Mouse (Mus musculus) heart, postnatal 0 days (tissue): ENCODE measurements around the gene Myl3. TPM values are rescaled to one million over a fixed set of nuclear protein-coding genes. Genes with fewer than 3 reads are reported as not detected.

Experiments
- ATAC-seq: fragments of 200-750 bp; cut with Nextera tagmentation; 2 replicates; pipeline ENCODE4 v1.8.0; 2017; ENCODE audit warnings: low read depth, moderate number of reproducible peaks, moderate library complexity; ENCODE audit not compliant: insufficient read depth
- DNase-seq: peaks from one replicate; pipeline ENCODE4 v3.0.0-alpha.2; 2016; ENCODE audit warnings: low spot score
- H3K27ac ChIP-seq: fragments of 300-500 bp; sonication (generic); 2 replicates; pipeline ENCODE4 v1.5.1; 2014; ENCODE audit warnings: low read depth, mild to moderate bottlenecking
- H3K27me3 ChIP-seq: fragments of 300-500 bp; sonication (generic); 2 replicates; pipeline ENCODE4 v1.6.1; 2014; ENCODE audit warnings: low read length, mixed read lengths; ENCODE audit not compliant: control insufficient read depth, insufficient read depth
- H3K36me3 ChIP-seq: fragments of 300-500 bp; sonication (generic); replicated peaks from 2 replicates; pipeline ENCODE4 v1.6.1; 2014; ENCODE audit warnings: low read length, mixed read lengths; ENCODE audit not compliant: control insufficient read depth, insufficient read depth
- H3K4me1 ChIP-seq: fragments of 300-500 bp; sonication (generic); 2 replicates; pipeline ENCODE4 v1.6.1; 2014; ENCODE audit warnings: antibody characterized with exemption; ENCODE audit not compliant: control insufficient read depth, insufficient read depth
- H3K4me2 ChIP-seq: fragments of 300-500 bp; sonication (generic); 2 replicates; pipeline ENCODE4 v1.6.1; 2014; ENCODE audit warnings: low read depth, mild to moderate bottlenecking, low read length, moderate library complexity
- H3K4me3 ChIP-seq: fragments of 300-500 bp; sonication (generic); 2 replicates; pipeline ENCODE4 v1.5.1; 2014; ENCODE audit warnings: low read depth, low read length
- H3K9ac ChIP-seq: fragments of 300-500 bp; sonication (generic); replicated peaks from 2 replicates; pipeline ENCODE4 v1.6.1; 2014; ENCODE audit warnings: low read depth, low read length, mixed read lengths
- H3K9me3 ChIP-seq: fragments of 300-500 bp; sonication (generic); replicated peaks from 2 replicates; pipeline ENCODE4 v1.6.1; 2016; ENCODE audit warnings: low read length; ENCODE audit not compliant: control insufficient read depth
- CTCF ChIP-seq: IDR thresholded peaks from 2 replicates; pipeline ENCODE4 v1.5.1; 2016; ENCODE audit warnings: antibody characterized with exemption, control low read depth, low read depth
- EP300 ChIP-seq: IDR thresholded peaks from 2 replicates; pipeline ENCODE4 v1.6.1; 2016; ENCODE audit warnings: antibody characterized with exemption, low read depth
- WGBS: fragments of 180-500 bp; shearing (Covaris S2); extraction: QIAGEN DNeasy Blood & Tissue Kit; methylation state at CpG from one replicate; pipeline ENCODE4 v1.1.7; 2014; 5-methylcytosine and 5-hydroxymethylcytosine counted together
- polyA plus RNA-seq: library from polyadenylated mRNA; unstranded; fragments of >200 nt; fragmentation: Nextera tagmentation; extraction: Ambion mirVana; gene quantifications from 2 replicates; pipeline ENCODE4 v1.2.1, GENCODE M21; 2015
- total RNA-seq: library from RNA; depleted of rRNA; stranded (reverse); fragments of >200 nt; gene quantifications from 2 replicates; pipeline ENCODE4 v1.2.3, GENCODE M21; 2014; ENCODE audit warnings: low replicate concordance

Myl3 gene
- total and polyA plus RNA-seq, 2 experiments from 2014 or later, result 7,975 to 8,752 TPM

DNA sequence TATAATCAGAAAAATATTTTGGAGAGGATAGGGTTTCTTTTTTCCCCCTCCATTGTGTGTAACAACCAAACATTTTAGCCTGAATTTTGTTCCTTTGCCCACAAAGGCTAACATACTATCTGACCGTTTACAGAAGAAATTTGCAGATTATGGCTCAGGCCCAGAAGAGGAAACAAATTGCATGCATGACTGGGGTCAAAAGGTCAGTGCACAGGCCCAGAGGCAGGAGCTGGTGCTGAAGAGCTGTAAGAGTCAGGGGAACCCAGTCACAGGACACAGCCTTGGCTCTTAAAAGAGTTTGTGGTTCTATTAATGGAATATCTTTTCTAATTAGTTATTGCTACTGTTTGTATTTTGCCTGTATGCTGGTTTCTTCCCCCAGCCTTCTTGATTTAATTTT lies 42.0 kb downstream of the Myl3 start:
- 22% methylated on average over 1 of the region's 1 CpGs for whole genome bisulfite sequencing
- H3K27me3 ChIP-seq, result 0 out of 2 replicates have a peak, but pooled peaks cover 3% of the 10 kb centered on the region
- no peak overlapping the region for H3K4me3 ChIP-seq
- H3K27ac ChIP-seq, result no peak overlapping the region
- peaks cover 5% of the 10 kb centered on the region; the same call in 1 of the 2 replicates for H3K4me1 ChIP-seq
- TF ChIP-seq EP300, result no peak
- TF ChIP-seq CTCF, result no peak
- H3K36me3 ChIP-seq, result no peaks in the 10 kb centered on the region
- no peak for DNase-seq
- no peaks in the 10 kb centered on the region for H3K9me3 ChIP-seq
- H3K9ac ChIP-seq, result no peak overlapping the region
- H3K4me2 ChIP-seq, result no peak overlapping the region
- ATAC-seq, result no peak

DNA sequence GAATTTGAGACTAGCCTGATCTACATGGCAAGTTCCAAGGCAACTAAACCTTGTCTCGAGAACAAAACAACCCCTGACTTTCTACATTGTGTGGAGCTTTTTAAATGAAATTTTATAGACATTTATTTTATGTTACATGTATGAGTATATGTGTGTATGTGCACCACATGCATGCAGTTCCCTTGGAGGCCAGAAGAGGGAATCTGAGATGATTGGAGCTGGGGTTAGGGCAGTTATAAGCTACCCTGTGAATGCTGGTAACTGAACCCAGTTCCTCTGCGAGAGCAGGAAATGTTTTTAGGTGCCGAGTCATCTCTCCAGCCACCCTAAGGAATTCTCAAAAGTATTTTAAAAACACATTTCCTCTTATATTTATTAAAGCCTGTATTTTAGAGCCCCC lies 46.5 kb downstream of the Myl3 start:
- no peak overlapping the region for H3K27ac ChIP-seq
- H3K4me2 ChIP-seq, result no peak overlapping the region
- no peaks in the 10 kb centered on the region for H3K36me3 ChIP-seq
- H3K9ac ChIP-seq, result no peak overlapping the region
- WGBS, result 81% methylated on average over 3 of the region's 3 CpGs
- no peaks in the 10 kb centered on the region for H3K9me3 ChIP-seq
- no peak for TF ChIP-seq CTCF
- TF ChIP-seq EP300, result no peak
- no peak for ATAC-seq
- DNase-seq, result no peak
- H3K4me1 ChIP-seq, result no peaks in the 10 kb centered on the region
- H3K27me3 ChIP-seq, result no peaks in the 10 kb centered on the region
- no peak overlapping the region for H3K4me3 ChIP-seq

DNA sequence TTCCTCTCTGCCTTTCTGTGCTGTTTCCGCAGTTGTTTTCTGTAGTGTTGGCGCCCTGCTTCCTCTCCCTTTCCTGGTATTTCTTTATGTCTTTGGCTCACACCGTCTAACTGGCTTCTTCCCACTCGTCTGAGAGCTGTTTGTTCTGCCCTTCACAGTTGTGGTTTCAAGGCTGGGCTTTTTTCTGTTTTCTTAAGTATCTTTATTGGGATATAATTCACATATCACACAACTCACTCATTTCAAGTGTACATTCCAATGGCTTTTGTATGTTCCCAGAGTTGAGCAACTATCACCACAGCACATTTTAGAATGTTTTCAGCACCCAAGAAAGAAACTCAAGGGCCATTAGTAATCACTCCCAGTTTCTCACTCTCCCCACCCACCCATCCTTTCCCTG lies 48.8 kb downstream of the Myl3 start:
- Histone ChIP-seq H3K9me3 (no peaks in the 10 kb centered on the region), H3K27me3 (no peaks in the 10 kb centered on the region), H3K4me2 (no peak overlapping the region), H3K9ac (no peak overlapping the region), H3K36me3 (no peaks in the 10 kb centered on the region), H3K27ac (no peak overlapping the region), H3K4me1 (no peaks in the 10 kb centered on the region), H3K4me3 (no peak overlapping the region)
- 59% methylated on average over 4 of the region's 4 CpGs for WGBS
- ATAC-seq (no peak), DNase-seq (peak; percentile 10)
- TF ChIP-seq CTCF (no peak), EP300 (no peak)

DNA sequence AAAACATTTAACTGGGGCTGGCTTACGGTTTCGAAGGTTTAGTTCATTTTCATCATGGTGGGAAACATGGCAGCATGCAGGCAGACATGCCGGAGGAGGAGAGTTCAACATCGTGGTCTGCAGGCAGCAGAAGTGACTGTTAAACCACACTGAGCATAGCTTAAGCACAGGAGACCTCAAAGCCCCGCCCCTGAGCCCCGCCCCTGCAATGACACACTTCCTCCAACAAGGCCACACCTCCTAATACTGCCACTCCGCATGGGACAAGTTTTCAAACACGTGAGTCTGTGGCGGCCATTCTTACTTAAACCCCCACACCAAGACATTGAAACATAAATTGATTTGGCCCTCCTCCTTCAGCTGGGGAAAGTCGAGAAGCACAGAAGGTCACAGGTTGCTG lies 55.4 kb downstream of the Myl3 start:
- H3K4me2 ChIP-seq, result no peak overlapping the region
- no peaks in the 10 kb centered on the region for H3K36me3 ChIP-seq
- no peaks in the 10 kb centered on the region for H3K4me1 ChIP-seq
- TF ChIP-seq EP300, result no peak
- no peak for TF ChIP-seq CTCF
- 79% methylated on average over 10 of the region's 10 CpGs for WGBS
- H3K9me3 ChIP-seq, result no peaks in the 10 kb centered on the region
- no peak for DNase-seq
- H3K9ac ChIP-seq, result no peak overlapping the region
- no peak for ATAC-seq
- H3K27me3 ChIP-seq, result no peaks in the 10 kb centered on the region
- no peak overlapping the region for H3K27ac ChIP-seq
- H3K4me3 ChIP-seq, result no peak overlapping the region

DNA sequence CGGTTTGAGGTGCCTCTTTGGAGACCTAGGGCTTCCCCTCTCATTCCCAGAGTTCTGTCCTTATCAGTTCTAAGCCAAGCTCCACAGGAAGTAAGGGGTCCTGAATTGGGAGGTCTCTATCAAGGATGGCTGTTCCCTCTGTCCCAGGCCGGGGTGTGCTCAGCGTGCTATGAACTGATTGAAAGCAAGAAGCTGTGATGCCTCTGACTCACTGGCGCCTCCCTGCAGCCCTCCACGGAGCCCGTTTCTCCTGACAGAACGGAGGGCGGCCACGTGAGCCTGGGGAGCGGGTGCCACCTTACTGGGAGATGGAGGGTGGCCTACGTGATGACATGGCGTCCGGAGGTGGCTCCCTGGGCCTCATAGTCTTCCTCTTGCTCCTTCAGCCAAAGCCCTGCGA lies 56.2 kb downstream of the Myl3 start, which contains the start of gene Prss42:
Gene Prss42 (plus strand): TSS at position 301 of the 400 bp plus-strand sequence.
- no peak within 1 kb of the TSS for H3K27ac ChIP-seq
- TF ChIP-seq CTCF, result no peak
- no peak for TF ChIP-seq EP300
- no peaks in the 10 kb centered on the region for H3K27me3 ChIP-seq
- no peak for ATAC-seq
- H3K36me3 ChIP-seq, result no peaks in the 10 kb centered on the region
- H3K4me3 ChIP-seq, result no peak within 1 kb of the TSS
- 90% methylated on average over 14 of the region's 14 CpGs for WGBS
- no peak for DNase-seq
- no peak within 1 kb of the TSS for H3K4me2 ChIP-seq
- no peak within 1 kb of the TSS for H3K9ac ChIP-seq
- no peaks in the 10 kb centered on the region for H3K9me3 ChIP-seq
- H3K4me1 ChIP-seq, result no peaks in the 10 kb centered on the region

DNA sequence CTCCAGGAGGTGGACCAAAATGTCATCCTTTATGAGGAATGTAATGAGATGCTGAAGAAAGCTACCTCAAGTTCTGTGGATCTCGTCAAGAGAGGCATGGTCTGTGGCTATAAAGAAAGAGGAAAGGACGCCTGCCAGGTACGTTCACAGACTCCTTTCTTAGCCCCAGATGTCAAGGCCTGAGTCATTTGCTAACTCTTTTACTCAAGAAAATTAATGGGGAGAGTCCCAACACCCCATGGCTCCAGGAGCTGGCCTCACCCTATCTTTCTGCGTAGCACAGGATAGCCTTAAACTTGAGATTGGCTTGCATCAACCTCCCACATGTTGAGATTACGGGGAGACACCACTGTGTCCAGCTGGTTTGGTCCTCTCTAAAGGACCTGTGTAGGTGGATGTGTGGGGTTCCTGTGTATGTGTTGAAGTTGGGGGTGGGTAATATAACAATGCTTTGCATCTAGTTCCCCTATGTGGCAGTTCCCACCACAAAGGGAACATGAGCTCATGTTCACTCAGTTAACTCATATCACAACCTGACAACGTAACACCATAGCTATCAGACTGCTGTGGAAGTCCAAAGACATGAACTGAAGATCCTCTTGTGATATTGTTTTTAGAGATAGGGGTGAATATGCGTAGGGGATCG lies 59.3 kb downstream of the Myl3 start:
- H3K9ac ChIP-seq, result no peak overlapping the region
- H3K9me3 ChIP-seq, result no peaks in the 10 kb centered on the region
- WGBS, result 85% methylated on average over 8 of the region's 8 CpGs
- no peak overlapping the region for H3K4me2 ChIP-seq
- H3K27ac ChIP-seq, result no peak overlapping the region
- ATAC-seq (no peak), DNase-seq (no peak)
- no peaks in the 10 kb centered on the region for H3K4me1 ChIP-seq
- TF ChIP-seq CTCF (no peak), EP300 (no peak)
- no peak overlapping the region for H3K4me3 ChIP-seq
- no peaks in the 10 kb centered on the region for H3K36me3 ChIP-seq
- H3K27me3 ChIP-seq, result no peaks in the 10 kb centered on the region
